In genomic region chr12:85598611-85599477, GRCm38 (mm10) we compare ENCODE assay signal across 7 mouse cellular contexts. TPM values are rescaled to one million over a fixed set of nuclear protein-coding genes. Genes with fewer than 3 reads are reported as not detected.
DNase-seq lines count a peak whose midpoint lies in the region; ATAC-seq and TF ChIP-seq lines count a peak whose summit lies in the region.

Gene Jdp2, plus strand, starts transcription at chr12:85599027.

- no peak; the same call in 1 of the 2 replicates for TF ChIP-seq POLR2A in spleen, adult 2 months (IDR thresholded peaks at IDR 0.05; ENCODE audit: low read depth, low read length)

- H3K9ac ChIP-seq in embryonic facial prominence, embryonic 13.5 days = peak within 1 kb of the TSS; percentile 89
- H3K9ac ChIP-seq in limb, embryonic 15.5 days = peak within 1 kb of the TSS; percentile 93
- H3K9ac ChIP-seq in midbrain, postnatal 0 days (replicated peaks; ENCODE audit: low read length, poor library complexity, severe bottlenecking) = peak within 1 kb of the TSS; percentile 98

- peak within 1 kb of the TSS; percentile 75 for H3K4me3 ChIP-seq in embryonic facial prominence, embryonic 13.5 days
- peak within 1 kb of the TSS; percentile 83 for H3K4me3 ChIP-seq in limb, embryonic 15.5 days
- H3K4me3 ChIP-seq in midbrain, postnatal 0 days (ENCODE audit: low read depth, low read length) = peak within 1 kb of the TSS; percentile 76
- H3K4me3 ChIP-seq in spleen, adult 2 months (ENCODE audit: extremely low read depth, insufficient read depth, insufficient read length) = peak within 1 kb of the TSS; percentile 64

- ATAC-seq in embryonic facial prominence, embryonic 13.5 days (ENCODE audit: insufficient number of reproducible peaks, insufficient read depth, low FRiP score, low TSS enrichment, low read depth) = peak; percentile 86; the same call in 1 of the 2 replicates
- ATAC-seq in limb, embryonic 15.5 days (ENCODE audit: insufficient number of reproducible peaks, low FRiP score, low TSS enrichment, low read depth) = peak; percentile 92
- peak; percentile 83 for ATAC-seq in midbrain, postnatal 0 days (ENCODE audit: low FRiP score)

- peak within 1 kb of the TSS; percentile 80 for H3K27ac ChIP-seq in embryonic facial prominence, embryonic 13.5 days
- peak within 1 kb of the TSS; percentile 95 for H3K27ac ChIP-seq in limb, embryonic 15.5 days
- H3K27ac ChIP-seq in midbrain, postnatal 0 days (ENCODE audit: low read depth, low read length) = peak within 1 kb of the TSS; percentile 89
- H3K27ac ChIP-seq in spleen, adult 2 months (ENCODE audit: insufficient read depth, low read length) = peak within 1 kb of the TSS; percentile 84

- peaks cover 51% of the 10 kb centered on the region for H3K4me1 ChIP-seq in embryonic facial prominence, embryonic 13.5 days
- peaks cover 46% of the 10 kb centered on the region for H3K4me1 ChIP-seq in limb, embryonic 15.5 days
- H3K4me1 ChIP-seq in midbrain, postnatal 0 days (ENCODE audit: insufficient read depth, low read length) = peaks cover 20% of the 10 kb centered on the region
- peaks cover 6% of the 10 kb centered on the region for H3K4me1 ChIP-seq in spleen, adult 2 months (ENCODE audit: control insufficient read depth, insufficient read depth, insufficient read length)

- peak within 1 kb of the TSS; percentile 88 for H3K4me2 ChIP-seq in embryonic facial prominence, embryonic 13.5 days
- H3K4me2 ChIP-seq in limb, embryonic 15.5 days = peak within 1 kb of the TSS; percentile 84
- H3K4me2 ChIP-seq in midbrain, postnatal 0 days (ENCODE audit: low read depth, low read length, poor library complexity, severe bottlenecking) = peak within 1 kb of the TSS; percentile 92

- TF ChIP-seq CTCF in midbrain, postnatal 0 days (IDR thresholded peaks at IDR 0.05) = peak; percentile 47
- TF ChIP-seq CTCF in spleen, adult 2 months (IDR thresholded peaks at IDR 0.05; ENCODE audit: extremely low read depth, insufficient read depth, insufficient read length, insufficient replicate concordance) = no peak

- peaks cover 24% of the 10 kb centered on the region for H3K27me3 ChIP-seq in embryonic facial prominence, embryonic 13.5 days
- no peaks in the 10 kb centered on the region for H3K27me3 ChIP-seq in limb, embryonic 15.5 days
- H3K27me3 ChIP-seq in midbrain, postnatal 0 days (ENCODE audit: insufficient read depth, low read length) = no peaks in the 10 kb centered on the region
- peaks cover 4% of the 10 kb centered on the region for H3K27me3 ChIP-seq in spleen, adult 2 months (ENCODE audit: control insufficient read depth, insufficient read depth, low read length)

- no peaks in the 10 kb centered on the region for H3K36me3 ChIP-seq in embryonic facial prominence, embryonic 13.5 days
- 0 out of 2 replicates have a peak, but pooled peaks cover 2% of the 10 kb centered on the region for H3K36me3 ChIP-seq in limb, embryonic 15.5 days
- H3K36me3 ChIP-seq in midbrain, postnatal 0 days (ENCODE audit: insufficient read depth, low read length) = no peaks in the 10 kb centered on the region
- H3K36me3 ChIP-seq in spleen, adult 2 months (ENCODE audit: control insufficient read depth, insufficient read depth, low read length) = no peaks in the 10 kb centered on the region

- no peaks in the 10 kb centered on the region for H3K9me3 ChIP-seq in embryonic facial prominence, embryonic 13.5 days
- no peaks in the 10 kb centered on the region for H3K9me3 ChIP-seq in limb, embryonic 15.5 days
- no peaks in the 10 kb centered on the region for H3K9me3 ChIP-seq in midbrain, postnatal 0 days (ENCODE audit: low read length)

- peak; percentile 93 for DNase-seq in adrenal gland, postnatal 25 days
- peak; percentile 94 for DNase-seq in heart, adult 8-10 months (ENCODE audit: low spot score)
- DNase-seq in kidney, adult 8-10 months = peak; percentile 86 to 90
- peak; percentile 82 for DNase-seq in midbrain, postnatal 0 days (ENCODE audit: low spot score)
- peak in 1 of 2 experiments; percentile 42 for DNase-seq in spleen, adult 2 months (ENCODE audit: low read depth in 1 of 2, low spot score in 2 of 2)

- under 1% methylated on average over 80 of the region's 90 CpGs for WGBS in embryonic facial prominence, embryonic 13.5 days
- WGBS in limb, embryonic 15.5 days = under 1% methylated on average over 81 of the region's 90 CpGs
- under 1% methylated on average over 50 of the region's 90 CpGs for WGBS in midbrain, postnatal 0 days
- WGBS in spleen, adult 2 months = 1% methylated on average over 82 of the region's 90 CpGs

RNA-seq across cellular contexts. Expression of gene Jdp2, which starts in this region (rescaled TPM):
- total RNA-seq in adrenal gland, postnatal 25 days (2021) = 15.1 and 16.4 TPM in 2 replicates
- 0.35 and 0.63 TPM in 2 replicates for polyA plus RNA-seq in embryonic facial prominence, embryonic 13.5 days (2015; fragmentation: Nextera tagmentation; extraction: Ambion mirVana)
- 1 to 10 TPM; 6.5 to 9.2 (median 7.9) TPM for total RNA-seq in heart, adult 8-10 months (2022)
- 0.99 and 1.5 TPM in 2 replicates for polyA plus RNA-seq in limb, embryonic 15.5 days (2015; fragmentation: Nextera tagmentation; extraction: Ambion mirVana)
- total RNA-seq in midbrain, postnatal 0 days (2014; rRNA removed) = 15.8 and 18.4 TPM in 2 replicates
- polyA plus RNA-seq in midbrain, postnatal 0 days (2015; fragmentation: Nextera tagmentation; extraction: Ambion mirVana) = 0.56 and 1.0 TPM in 2 replicates
- 8.2 and 9.6 TPM in 2 replicates for polyA plus RNA-seq in spleen, adult 2 months (2012; rRNA removed)

Comparison
In these comparisons a context has a peak if more than half of its experiments do, and no peak if none do; other contexts are left out.
1. Peak in ATAC-seq, H3K4me3 ChIP-seq, H3K27ac ChIP-seq, H3K9ac ChIP-seq and H3K4me2 ChIP-seq in embryonic facial prominence, embryonic 13.5 days; RNA of the gene not detected or under 1 TPM.